Mouse (Mus musculus) induced T-regulatory cell, adult 2 months (primary cell): Measurements from ENCODE around the gene Hist1h2ac.
A peak's percentile ranks its signal among the peaks of the same experiment; 100 is the strongest.

Experiments
- DNase-seq: peaks from one replicate; pipeline ENCODE4 v3.0.0-alpha.2; 2012; ENCODE audit warnings: low read depth

Gene Hist1h2ac

DNA sequence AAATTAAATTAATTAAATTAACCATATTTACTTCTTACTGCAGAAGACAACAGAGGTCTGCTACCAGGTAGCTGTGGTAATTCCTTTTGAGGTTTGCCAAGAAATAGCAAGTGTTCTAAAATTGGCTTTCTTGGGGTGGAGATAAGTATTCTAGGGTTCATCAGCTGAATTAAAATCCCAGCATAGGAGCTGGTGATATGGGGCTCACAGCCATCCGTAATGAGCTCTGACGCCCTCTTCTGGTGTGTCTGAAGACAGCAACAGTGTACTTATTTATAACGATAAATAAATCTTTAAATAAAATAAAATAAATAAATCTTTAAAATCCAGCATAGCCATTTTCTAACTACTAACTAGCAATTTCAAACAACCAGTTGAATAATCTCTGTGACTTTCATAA, 16.0 kb upstream of the Hist1h2ac start:
- DNase-seq: no peak

DNA sequence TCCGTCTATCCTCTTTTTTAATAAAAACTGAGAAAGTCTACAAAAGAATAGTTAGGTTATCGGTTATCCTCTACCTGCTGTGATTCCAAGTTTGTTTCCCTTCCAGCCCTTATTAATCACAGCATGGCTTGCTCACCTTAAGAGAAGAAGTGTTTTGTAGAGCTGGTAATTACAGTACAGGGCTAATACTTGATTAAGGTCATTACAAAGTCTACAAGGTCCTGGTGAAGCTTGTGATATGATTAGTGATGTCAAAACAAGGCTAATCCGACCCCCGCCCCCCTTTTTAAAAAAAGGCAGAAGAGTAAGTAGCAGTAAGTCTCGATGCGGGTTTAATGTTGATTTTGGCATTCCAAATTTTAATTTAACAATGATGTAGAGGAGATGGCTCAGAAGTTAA, 15.2 kb upstream of the Hist1h2ac start:
- DNase-seq: no peak

DNA sequence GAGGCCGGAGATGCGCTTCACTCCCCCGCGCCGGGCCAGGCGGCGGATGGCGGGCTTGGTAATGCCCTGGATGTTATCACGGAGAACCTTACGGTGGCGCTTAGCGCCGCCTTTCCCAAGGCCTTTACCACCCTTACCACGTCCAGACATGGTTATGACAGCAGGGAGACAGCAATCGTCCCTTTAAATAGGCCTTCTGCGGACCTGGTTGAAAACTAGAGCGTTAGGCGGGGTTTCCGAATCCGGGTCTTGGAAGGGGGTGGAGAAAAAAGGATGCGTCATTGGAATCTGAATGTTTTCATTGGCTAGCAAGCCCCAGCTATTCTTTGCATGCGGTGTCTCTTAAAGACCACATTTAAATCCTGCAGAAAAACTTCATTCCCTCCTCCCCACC, 14.5 kb upstream of the Hist1h2ac start, which contains the start of gene Hist1h4c:
Hist1h4c (minus strand) TSS at position 155 of the 394 bp plus-strand sequence.
- peak; percentile 99 for DNase-seq

DNA sequence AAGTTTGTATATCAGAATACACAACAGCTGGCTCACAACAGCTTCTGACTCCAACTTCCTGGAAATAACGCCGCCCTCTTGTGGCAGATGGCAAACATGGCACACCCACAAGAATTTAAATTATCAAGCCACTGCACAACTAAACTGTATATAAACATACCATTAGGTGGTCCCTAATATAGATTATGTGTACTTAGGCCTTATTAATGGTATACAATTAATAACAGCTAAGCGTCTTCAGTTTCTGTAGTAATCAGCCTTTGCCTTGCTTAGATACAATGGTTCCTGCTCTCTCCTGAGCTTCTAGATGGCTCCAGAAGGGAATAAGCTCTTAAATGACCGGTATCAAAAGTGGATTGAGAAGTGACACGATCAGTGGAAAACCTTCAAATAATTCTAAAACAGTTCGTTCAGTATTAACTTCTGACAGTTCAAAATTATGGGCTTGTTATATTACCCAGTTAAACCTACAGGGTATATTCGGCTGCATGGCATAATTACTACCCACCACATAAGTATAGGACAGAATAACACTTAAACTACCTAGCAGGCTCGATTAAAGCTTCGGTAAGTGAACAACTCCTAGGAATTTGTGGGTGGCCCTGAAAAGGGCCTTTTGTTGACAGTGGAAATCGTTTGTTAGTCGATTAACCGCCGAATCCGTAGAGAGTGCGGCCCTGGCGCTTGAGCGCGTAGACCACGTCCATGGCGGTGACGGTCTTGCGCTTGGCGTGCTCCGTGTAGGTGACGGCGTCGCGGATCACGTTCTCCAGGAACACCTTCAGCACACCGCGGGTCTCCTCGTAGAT, 13.9 kb upstream of the Hist1h2ac start:
- DNase-seq: peak; percentile 92

DNA sequence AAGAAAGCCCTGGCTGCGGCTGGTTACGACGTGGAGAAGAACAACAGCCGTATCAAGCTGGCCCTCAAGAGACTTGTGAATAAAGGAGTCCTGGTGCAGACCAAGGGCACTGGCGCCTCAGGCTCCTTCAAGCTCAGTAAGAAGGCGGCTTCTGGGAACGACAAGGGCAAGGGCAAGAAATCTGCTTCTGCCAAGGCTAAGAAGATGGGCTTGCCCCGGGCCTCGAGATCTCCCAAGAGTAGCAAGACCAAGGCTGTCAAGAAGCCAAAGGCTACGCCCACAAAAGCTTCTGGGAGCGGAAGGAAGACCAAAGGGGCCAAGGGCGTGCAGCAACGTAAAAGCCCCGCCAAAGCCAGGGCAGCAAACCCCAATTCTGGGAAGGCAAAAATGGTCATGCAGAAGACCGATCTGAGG, 12.3 kb upstream of the Hist1h2ac start:
- DNase-seq: peak; percentile 29

GRCm38 (mm10) chr13:23695514-23695913, 11.8 kb upstream of the Hist1h2ac start, which contains the start of gene Hist1h1t:
Gene Hist1h1t, plus strand, starts transcription at chr13:23695814.
- DNase-seq: no peak

GRCm38 (mm10) chr13:23694956-23695355, 11.2 kb upstream of the Hist1h2ac start:
- no peak for DNase-seq

GRCm38 (mm10) chr13:23693856-23694440, 10.2 kb upstream of the Hist1h2ac start:
- DNase-seq: no peak

- no peak for DNase-seq
Measured at GRCm38 (mm10) chr13:23689459-23689858, 5.7 kb upstream of the Hist1h2ac start.

DNA sequence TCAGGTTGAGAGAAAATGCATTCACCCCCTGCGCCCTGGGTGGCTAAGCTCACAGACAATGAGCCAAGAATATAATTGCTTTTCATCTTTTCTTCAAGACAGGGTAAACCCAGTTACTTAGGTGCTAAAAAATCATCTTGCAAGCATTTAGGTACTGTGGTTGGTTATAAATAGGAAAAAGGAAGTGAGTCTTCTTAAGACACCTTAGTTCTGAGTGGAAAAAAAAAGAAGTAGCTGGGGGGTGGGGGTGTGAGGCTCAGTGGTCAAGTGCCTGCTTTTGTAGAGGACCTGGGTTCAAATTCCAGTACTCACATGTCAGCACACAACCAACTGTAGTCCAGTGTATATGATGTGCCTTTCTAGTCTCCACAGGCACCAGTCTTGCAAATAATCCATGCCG, 5.2 kb upstream of the Hist1h2ac start:
- no peak for DNase-seq

- DNase-seq: no peak
Measured at GRCm38 (mm10) chr13:23687907-23688306, 4.2 kb upstream of the Hist1h2ac start.

DNA sequence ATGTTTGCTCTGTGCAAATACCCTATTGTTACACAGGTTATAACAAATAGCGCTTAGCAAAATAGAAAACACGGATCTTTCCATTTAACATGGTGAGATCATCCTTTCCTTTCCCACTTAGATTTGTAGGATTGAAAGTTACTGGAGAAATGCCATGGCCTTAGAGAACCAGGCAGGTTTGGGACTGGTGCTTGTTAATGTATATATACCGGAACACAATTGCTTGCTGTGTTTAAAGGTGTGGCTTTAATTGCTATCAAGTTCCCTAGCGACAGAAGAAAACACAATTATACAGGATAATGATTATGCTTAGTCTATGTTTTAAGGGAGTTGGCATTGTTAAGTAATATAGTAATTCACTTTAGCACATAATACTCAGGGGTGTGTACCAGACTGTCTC, 3.4 kb upstream of the Hist1h2ac start:
- DNase-seq: no peak

DNA sequence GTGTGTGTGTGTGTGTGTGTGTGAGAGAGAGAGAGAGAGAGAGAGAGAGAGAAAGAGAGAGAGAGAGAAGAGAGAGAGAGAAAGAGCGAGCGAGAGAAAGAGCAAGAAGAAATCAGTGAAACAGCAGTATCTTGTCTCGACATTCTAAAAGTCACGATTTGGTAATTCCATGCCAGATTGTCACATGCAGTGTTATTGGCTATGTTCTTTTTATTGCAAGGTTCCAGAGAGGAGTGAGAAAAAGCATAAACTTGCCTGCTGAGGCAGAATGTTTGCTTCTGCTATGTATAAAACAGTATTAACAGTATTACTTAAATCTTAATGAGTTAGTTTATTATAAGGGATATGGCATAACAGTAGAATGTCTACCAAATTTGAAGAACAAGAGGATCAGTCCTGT, 2.2 kb upstream of the Hist1h2ac start:
- peak; percentile 39 for DNase-seq

DNA sequence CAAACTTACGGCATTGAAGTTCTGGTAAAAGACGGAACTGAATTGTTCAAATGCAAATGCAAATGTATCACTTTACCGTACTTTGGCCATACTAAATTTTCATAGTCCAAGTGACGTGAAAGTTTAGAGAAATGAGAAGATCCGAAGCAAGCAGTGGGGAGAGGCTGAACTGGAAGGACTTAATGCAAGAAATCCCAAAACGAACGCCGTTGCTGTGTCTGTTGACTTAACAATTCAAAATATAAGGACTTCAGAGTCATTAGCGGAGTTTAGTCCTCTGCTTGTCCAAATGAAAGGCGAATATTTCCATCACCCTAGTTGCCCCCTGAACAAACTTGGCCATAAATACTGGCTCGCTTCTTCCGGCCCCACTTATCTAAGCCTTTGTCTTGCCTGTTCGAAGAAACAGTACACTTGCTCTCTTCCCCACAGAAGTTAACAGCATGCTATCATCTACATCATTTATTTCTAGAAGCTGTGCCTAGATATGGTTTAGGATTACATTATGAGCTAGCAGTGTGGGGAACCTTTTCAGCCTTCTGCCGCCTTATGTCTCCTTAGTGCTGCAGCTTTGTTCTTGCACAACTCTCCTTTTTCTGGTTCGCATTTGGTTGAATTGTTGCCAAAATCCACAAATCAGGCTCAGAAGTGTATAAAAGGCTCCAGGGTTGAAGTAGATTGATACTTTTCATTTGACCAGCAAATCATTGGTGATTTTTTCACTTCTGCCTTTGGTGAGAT, 1.5 kb upstream of the Hist1h2ac start:
- no peak for DNase-seq

DNA sequence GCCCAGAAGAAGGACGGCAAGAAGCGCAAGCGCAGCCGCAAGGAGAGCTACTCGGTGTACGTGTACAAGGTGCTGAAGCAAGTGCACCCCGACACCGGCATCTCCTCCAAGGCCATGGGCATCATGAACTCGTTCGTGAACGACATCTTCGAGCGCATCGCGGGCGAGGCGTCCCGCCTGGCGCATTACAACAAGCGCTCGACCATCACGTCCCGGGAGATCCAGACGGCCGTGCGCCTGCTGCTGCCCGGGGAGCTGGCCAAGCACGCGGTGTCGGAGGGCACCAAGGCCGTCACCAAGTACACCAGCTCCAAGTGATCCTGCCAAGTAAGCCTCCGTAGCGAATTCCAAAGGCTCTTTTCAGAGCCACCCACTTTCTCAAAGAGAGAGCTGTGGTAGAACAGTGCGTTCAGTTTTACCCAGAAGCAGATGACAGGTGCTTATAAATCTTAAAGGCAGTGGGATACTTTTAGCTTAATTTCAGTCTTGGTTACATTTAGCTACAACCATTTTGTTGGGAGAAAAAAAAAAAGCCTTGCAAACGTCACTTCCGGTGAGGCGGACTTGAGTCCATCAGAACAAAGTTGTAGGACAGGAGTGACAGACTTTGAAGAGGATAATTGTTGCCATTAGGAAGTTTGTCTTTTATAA, 672 bp upstream of the Hist1h2ac start:
- DNase-seq: peak; percentile 92

DNA sequence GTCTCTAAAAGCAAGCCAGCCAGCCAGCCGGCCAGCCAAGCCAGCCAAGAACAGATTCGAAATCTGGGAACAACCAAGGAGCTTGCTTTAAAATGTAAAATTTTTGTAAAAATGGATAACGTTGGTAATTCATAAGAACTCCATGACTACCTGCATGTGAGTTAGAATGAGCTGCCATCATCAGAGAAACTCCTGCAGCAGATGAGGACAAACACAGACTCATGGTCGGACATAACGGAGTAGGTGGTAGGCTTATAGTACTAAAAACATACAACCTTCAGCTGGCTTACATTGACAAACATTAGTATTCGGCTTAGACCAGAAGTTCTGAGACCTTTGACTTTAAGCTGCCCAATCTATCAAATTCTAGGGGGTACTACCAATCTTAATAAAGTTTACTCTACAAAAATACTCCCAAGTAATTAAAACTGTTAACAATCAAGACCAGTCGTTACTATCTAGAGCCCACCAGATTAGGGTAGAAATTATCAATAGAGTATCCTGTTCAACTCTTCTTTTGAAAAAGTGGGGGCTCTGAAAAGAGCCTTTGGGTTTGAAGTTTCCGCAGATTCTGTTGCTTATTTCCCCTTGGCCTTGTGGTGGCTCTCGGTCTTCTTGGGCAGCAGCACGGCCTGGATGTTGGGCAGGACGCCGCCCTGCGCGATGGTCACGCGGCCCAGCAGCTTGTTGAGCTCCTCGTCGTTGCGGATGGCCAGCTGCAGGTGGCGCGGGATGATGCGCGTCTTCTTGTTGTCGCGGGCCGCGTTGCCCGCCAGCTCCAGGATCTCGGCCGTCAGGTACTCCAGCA, 597 bp downstream of the Hist1h2ac start:
- peak; percentile 65 for DNase-seq

DNA sequence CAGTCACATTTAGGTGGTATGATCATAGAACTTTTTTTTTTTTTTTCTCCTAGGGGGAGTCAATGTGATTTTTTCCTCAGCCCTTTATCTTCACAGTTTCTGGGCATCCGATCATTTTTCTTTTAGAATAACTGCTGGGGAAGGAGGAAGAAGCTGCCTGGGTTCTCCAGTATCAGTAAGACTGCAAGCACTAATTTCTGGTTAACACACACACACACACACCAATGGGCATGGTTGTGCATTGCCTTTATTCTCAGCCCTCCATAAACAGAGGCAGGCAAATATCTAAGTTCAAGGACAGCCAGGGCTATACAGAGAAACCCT, 1.2 kb downstream of the Hist1h2ac start:
- DNase-seq: peak; percentile 25

DNA sequence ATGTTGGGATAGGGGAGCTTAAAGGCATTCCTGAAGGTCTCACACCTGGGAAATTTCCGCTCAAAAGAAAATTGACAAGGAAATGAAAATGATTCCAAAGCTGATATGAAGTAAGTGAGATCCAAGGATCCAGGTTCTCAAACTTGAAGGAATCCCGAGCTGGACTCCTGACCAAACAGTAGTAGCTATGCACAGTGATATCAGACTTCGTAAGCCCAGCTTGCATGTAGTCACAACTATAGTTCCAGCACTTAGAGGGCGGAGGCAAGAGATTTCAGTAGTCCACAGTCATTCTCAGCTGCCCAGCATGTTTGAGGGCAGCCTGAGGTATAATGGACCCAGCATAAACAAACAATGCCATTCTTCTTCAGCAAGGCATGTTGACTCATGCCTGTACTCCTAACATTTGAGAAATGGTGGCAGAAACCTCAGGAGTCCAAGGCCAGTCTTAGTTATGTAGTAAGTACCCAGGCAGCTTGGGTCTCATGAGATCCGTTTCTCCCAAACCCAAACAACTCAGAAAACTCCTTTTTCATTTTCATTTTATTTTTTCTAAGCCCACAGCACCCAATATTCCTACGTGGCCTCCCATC, 1.7 kb downstream of the Hist1h2ac start:
- DNase-seq: no peak

DNA sequence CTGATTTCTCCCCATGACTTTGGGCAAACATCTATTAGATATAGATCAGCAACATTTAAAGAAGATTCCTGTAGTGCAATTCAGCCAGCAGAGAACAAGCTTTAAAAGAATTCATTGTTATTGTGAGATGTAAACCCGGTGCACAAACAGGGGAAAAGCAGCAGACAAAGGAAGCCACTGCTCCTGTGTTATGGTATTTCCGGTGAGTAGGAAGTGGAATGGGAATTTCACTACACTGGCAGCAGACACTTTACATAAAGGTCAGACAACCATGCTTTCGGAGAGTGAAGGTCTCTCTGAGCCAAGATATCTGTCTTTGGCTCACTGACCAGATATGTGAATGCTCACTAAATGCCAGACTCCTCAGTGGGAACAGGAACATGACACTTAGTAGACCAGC, 21.2 kb downstream of the Hist1h2ac start:
- no peak for DNase-seq

GRCm38 (mm10) chr13:23659636-23660366, 23.9 kb downstream of the Hist1h2ac start:
- DNase-seq: no peak
